Mouse (Mus musculus) neutrophil, adult 65 days (primary cell): ENCODE measurements around the gene Sugct. TPM values are rescaled to one million over a fixed set of nuclear protein-coding genes. Genes with fewer than 3 reads are reported as not detected.

Experiments
- total RNA-seq: library from RNA; stranded (reverse); gene quantifications from 2 replicates; pipeline ENCODE4 v1.2.4, GENCODE M21; 2023

The Sugct gene
- 0.25 TPM in 1 of 2 replicates, not detected in the other for total RNA-seq

GRCm38 (mm10) chr13:17694911-17695699, at the start of gene Sugct, which contains the start of gene Mplkip:
Sugct (minus strand) TSS chr13:17695553.
Mplkip (plus strand) TSS chr13:17695192.

Other genes starting within 250 kb of the Sugct start
- 14.0 and 15.2 TPM in 2 replicates for gene Mplkip, start 361 bp downstream of the Sugct start, total RNA-seq
- 84.1 and 121 TPM in 2 replicates for gene Cdk13, start 109.5 kb upstream of the Sugct start, total RNA-seq
- gene Rala, start 248.7 kb upstream of the Sugct start, total RNA-seq: 24.9 and 29.3 TPM in 2 replicates